Mouse (Mus musculus) B cell, adult 62 days (primary cell): ENCODE results near the gene Bdkrb2. TPM values are rescaled to one million over a fixed set of nuclear protein-coding genes. Genes with fewer than 3 reads are reported as not detected.

Experiments
- total RNA-seq: library from RNA; stranded (reverse); gene quantifications from 4 replicates; pipeline ENCODE4 v1.2.4, GENCODE M21; 2023

Bdkrb2 gene
- total RNA-seq: not detected in 4 replicates

DNA sequence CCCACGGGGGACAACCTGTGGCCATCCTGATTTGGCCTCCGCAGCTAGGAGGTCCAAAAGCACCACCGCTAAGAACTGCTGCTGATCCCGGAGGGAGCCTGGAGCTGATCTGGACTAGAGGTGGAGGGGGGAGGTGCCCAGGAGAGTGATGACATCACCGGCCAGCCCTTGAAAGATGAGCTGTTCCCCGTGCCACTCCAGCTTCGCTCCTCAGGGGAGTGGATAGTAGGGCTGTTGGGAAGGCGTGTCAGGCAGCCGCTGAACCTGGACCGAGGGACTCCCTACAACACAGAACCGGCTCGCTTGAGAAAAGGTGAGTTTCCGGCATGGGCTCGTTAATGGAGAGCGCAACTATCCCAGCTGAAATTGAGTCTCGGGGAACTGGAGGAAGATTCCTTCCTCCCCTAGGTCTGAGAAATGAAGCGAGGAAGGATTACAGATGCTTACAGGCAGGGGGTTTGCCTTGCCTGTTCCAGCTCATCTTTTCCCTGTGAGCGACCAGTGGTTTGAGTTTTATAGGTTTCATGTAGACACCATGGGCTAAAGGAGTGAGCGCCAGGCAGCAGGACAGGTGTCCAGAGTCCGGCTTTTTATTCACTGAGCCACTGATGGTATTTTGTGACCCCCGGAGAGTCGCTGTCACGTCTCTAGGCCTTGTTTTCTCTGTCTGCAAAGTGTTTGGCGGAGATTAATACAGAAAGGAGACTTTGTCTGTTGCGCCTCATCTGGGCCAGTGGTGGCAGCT is at the start of gene Bdkrb2:
Bdkrb2 (plus strand) TSS at position 291 of the 745 bp plus-strand sequence.

DNA sequence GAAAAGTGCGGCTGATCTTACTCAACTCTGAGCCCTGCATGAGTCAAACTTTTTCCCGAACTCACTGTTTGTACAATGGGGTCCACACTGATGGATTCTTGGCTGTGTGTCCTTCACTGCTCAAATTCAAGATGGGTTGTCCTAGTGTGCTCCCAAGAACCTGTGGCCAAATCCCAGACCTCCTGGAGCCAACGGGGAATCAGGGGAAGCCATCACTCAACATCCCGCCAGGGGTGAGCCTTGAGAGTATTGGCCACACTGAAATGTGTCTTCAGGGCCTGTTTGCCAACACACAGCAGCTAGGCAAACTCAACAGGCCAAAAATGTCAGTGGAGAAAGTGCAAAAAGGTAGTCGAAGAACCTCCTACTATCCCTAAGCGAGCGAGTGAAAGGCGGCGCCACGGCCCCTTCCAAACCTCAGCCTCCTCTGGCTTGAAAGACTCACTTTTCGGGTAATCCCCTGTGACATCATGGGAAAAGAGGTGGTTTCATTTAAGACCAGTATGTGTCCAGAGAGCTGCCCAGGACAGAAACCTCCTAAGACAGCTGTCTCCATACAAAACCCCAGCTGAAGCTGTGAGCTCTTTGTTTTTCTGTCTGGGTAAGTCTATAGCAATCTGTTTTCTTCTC is 39.7 kb downstream of the Bdkrb2 start, which contains the start of gene Bdkrb1:
Bdkrb1 (plus strand) TSS at position 505 of the 630 bp plus-strand sequence.

Other genes with a start within 250 kb of the Bdkrb2 start
- not detected in 4 replicates for gene Tunar, start 229.4 kb upstream of the Bdkrb2 start, total RNA-seq
- not detected in 4 replicates for gene D430019H16Rik, start 109.4 kb upstream of the Bdkrb2 start, total RNA-seq
- gene Bdkrb1, start 39.9 kb downstream of the Bdkrb2 start, total RNA-seq: not detected in 4 replicates
- gene Gskip, start 121.6 kb downstream of the Bdkrb2 start, total RNA-seq: 8.8 to 11.8 TPM (median 11.1 TPM) in 4 replicates
- gene Atg2b, start 122.0 kb downstream of the Bdkrb2 start, total RNA-seq: 40.3 to 42.6 TPM (median 41.5 TPM) in 4 replicates
- gene Ak7, start 142.8 kb downstream of the Bdkrb2 start, total RNA-seq: 0.17 to 0.60 TPM (median 0.35 TPM) in 4 replicates
- gene Papola, start 221.5 kb downstream of the Bdkrb2 start, total RNA-seq: 173 to 193 TPM (median 180 TPM) in 4 replicates